Mouse (Mus musculus) gastrocnemius, adult 8-10 months (tissue): ENCODE measurements around the gene Kcnip4. TPM values are rescaled to one million over a fixed set of nuclear protein-coding genes. Genes with fewer than 3 reads are reported as not detected.

Experiments used
- DNase-seq, 2 experiments: peaks; one replicate each; pipeline ENCODE4 v3.0.0; 2022; ENCODE audit warnings: low spot score in 2 of 2
- total RNA-seq, 4 experiments: library from RNA; stranded (reverse); gene quantifications; 2 replicates each; pipeline ENCODE4 v1.2.4; 2022

The Kcnip4 gene
- total RNA-seq, 4 experiments from 2014 or later = 0.16 TPM; not detected in 3

DNA sequence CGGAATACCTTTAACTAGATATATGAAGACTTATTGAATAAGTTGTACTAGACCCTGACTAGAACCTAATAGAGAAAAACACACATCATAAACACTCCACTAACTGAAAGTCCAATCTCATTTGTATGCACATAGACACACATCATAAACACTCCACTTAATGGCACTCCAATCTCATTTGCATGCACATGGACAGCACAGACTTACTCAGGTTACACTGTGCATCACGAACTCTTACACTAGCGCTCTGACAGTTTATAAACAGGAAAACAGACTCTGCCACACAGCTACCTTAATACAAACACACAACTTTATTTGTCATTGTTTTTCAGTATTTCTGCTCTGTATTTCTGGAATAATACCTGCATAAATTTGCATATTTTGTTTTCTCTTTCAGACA, 168.3 kb downstream of the Kcnip4 start:
- DNase-seq = no peak

- no peak for DNase-seq
Observed at GRCm38 (mm10) chr5:49352061-49352460, 172.6 kb downstream of the Kcnip4 start.

DNA sequence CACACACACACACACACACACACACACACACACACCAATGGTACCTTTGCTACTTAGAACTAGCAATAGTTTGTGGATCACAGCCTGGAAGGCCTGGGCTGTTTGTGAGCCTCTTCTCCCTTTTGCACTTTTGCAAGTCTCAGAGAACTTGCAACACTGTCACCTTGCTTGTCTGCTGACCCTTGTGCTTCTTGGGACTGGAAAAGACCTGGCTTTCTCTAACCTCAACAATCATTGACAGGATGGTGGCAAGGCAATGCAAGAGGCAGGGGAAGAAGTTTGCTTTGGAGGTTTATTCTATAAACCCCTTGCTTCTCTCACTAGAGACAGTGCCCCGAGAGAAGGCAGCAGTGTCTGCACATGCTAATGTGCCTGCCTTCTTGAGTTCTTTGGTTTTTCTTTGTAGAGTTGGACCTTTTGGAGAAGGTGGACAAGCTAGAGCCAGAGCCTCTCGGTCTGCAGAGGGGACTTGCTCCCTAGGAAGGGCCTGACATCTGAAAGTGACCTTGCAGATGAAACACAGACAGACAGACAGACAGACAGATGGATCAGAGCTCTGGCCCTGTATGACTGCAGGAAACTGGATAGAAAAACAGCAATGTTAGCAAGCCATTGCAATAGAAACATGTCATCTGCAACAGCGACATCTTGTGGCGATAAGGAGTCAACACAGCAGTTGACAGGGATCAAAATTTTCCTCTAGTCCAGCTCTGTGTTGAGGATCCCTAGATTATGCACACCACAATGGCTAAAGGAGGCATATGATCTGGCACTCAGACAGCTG, 174.4 kb downstream of the Kcnip4 start:
- DNase-seq = no peak

DNA sequence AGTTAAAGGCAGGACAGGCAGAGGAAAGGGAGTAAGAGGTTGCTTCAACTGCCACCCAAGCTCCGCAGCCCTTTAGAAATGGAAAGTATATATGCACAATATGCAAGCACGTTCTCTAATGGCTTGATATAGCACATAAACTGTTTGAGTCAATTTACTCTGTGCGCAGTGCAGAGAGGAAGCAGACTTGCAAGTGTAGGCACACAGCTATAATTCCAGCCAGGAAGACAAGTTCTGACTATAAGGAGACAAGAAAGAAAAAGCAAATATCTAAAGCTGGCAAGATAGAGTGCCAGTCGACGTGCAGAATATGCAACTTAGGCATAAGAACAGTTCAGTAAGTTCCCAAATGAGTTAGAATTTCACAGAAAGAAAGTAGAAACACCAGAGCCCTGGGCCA, 175.2 kb downstream of the Kcnip4 start:
- DNase-seq = no peak

- DNase-seq = no peak
Observed at GRCm38 (mm10) chr5:49348511-49348910, 176.2 kb downstream of the Kcnip4 start.

- DNase-seq = no peak
Observed at GRCm38 (mm10) chr5:49344606-49345005, 180.1 kb downstream of the Kcnip4 start.

DNA sequence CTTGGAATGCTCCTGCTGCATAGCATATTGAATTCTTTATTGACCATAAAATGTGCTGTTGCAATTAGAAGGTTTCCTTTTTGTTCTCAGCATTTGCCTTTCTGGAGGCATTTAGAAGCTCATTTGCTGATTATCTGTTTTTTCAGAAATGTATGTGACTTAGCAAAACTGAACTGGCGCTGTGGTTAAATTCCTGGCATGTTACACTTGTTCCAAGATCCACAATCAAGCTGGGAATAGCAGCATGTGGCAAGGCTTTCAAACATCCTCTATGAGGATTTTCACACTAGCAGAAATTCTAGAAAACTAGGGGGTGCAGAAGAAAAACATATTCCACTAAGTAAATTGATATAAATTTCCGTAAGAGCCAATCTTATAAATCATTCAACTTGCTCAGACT, 187.5 kb downstream of the Kcnip4 start:
- no peak for DNase-seq

DNA sequence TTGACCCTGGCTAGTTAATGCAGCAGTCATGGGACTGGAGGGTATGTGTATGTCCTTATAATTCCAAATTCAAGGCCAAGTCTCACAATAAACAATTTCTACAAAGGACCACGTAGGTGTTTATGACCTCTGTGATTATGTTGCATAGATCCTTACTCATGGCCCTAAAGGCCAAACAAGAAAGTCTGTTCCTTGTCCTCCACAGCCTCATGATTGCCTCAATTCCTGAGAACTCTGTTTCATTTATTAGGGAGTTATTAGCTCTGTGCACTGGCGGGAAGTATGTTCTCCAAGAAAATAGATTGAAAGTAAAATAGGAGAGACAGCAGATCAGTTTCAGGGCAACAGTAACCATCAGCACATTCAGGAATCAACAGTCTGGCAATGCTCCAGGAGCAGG, 191.6 kb downstream of the Kcnip4 start:
- DNase-seq = no peak

- DNase-seq = no peak
Observed at GRCm38 (mm10) chr5:49329023-49329422, 195.7 kb downstream of the Kcnip4 start.

DNA sequence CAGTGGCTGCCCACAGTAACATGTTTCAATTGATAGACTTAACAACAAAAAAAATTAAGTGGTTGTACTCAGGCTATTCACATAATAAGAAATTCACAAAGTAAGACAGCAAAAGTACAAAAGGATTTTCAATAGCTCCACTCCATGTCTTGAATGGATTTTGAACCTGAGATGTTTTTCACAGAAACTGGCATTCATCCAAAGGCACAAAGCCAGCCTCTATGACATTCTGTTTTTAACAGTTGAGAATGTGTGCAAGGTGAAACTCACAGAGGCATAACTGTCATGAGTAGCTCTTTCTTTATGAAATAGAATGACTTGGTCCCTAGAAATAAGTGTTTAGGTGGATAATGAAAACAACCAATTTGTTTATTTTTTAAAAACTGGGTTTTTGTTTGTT, 206.0 kb downstream of the Kcnip4 start:
- DNase-seq = no peak

GRCm38 (mm10) chr5:49317869-49318268, 206.8 kb downstream of the Kcnip4 start:
- no peak for DNase-seq

DNA sequence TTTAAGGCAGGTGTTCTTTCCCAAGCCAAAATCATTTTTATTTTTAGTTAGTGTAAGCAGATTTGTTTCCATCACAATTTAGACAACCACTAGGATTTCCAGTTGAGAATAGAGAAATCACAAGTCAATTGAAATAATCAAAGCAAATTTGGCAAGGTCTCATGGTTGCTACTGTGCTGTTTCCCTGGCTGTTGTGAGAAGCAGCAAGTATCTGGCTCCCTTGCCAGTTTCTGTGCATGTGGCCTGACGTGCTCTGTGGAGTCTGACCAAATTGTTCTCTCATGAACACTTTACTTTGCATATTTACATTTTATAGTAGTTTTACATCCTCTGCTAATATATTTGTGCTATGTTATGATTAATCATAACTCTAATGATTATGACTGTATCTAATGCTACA, 217.9 kb downstream of the Kcnip4 start:
- DNase-seq = no peak

GRCm38 (mm10) chr5:49305321-49305720, 219.4 kb downstream of the Kcnip4 start:
- no peak for DNase-seq

DNA sequence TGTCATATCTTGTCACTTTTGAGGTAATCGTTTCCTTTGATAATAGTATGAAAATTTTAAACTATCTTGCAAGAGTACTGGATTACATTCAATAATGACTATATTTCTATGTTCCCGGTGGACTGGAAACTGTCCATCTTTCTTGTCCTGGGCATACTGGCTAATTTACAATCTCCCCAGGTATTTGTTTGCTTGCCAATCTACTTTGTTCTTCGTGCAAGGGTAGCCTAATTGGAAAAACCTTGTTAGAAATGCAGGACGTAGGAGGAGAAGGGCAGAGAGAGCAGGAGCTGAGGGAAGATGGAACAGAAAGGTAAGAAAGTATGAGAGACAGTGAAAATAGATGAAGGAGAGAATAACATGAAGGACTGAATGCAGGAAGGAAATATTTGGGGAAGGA, 226.1 kb downstream of the Kcnip4 start:
- DNase-seq = no peak

DNA sequence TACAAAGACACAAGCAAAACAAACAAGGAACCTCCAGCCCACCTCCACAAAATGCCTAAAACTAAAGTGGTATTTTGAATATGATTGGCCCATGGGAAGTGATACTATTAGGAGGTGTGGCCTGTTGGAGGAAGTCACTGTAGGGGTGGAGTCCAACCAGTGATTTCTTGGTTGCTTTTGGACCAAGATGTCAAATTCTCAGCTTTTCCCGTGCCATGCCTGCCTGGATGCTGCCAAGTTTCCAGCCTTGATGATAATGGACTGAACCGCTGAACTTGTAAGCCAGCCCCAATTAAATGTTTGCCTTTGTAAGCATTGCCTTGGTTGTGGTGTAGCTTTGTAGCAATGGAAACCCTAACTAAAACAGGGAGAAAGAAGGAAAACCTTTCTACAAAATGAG, 232.3 kb downstream of the Kcnip4 start:
- DNase-seq = no peak

GRCm38 (mm10) chr5:49291801-49292200, 232.9 kb downstream of the Kcnip4 start:
- no peak for DNase-seq

DNA sequence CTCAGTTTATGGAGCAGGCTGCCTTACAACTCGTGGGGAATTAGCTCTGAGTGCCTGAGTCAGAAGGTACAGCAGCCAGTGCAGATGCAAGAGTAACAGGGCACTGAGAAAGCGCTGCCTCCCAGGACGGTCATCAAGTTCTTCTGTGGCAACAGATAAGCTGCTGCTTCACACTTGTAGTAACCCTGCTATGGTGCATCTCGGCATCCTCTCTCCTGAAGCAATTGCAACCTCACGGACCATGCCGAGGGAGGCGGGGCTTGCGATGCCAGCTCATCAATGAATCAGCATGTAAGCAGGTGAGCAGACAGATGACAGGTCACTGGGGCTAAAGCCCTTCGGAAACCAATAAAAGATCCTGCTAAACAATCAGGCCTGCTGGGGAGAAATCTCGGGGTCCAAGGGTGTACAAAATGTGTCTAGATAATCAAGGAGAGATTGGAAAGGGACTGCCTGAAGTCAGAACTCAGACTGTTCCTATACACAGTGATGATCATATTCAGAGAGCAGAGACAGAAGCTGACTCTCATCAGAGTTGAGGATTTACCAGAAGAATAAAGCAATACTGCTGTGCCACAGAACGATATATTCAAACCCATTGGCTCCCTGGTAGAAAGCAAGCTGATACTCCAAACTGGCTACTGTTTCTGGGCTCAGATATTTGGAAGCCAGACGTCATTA, 239.1 kb downstream of the Kcnip4 start:
- no peak for DNase-seq

GRCm38 (mm10) chr5:49284776-49285175, 239.9 kb downstream of the Kcnip4 start:
- DNase-seq = no peak

DNA sequence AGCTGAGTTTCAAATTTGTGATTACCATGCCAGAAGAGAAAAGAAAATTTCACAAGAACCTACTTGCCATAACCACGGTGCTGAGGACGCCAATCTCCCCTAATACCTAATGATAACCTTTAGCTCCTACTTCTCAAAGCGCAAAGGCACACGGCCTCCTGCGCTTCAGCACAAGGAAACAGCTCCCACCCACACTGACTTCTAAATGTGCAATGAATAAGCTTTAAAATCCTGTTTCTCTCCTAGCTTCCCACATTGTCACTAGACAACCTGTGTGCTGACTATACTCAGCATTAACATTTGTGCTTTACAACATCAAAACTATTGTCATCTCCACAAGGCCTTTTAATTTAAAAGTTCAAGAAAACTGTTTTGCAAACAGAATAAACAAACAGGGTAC, 241.3 kb downstream of the Kcnip4 start:
- no peak for DNase-seq

DNA sequence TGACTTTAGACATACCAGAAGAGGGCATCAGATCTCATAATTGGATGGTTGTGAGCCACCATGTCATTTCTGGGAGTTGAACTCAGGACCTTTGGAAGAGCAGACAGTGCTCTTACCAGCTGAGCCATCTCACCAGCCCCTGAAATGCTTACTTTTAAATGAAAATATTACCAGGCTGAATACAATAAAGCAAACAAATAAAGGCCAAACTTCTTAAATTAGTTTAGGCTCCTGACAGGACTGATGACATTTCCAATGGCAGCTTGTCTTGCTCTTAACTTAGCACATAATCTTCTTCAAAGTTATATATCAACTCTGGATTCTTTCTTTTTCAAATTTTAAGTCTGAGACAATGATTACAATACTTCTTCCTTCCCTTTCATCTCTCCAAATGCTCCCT, 252.8 kb downstream of the Kcnip4 start:
- no peak for DNase-seq

DNA sequence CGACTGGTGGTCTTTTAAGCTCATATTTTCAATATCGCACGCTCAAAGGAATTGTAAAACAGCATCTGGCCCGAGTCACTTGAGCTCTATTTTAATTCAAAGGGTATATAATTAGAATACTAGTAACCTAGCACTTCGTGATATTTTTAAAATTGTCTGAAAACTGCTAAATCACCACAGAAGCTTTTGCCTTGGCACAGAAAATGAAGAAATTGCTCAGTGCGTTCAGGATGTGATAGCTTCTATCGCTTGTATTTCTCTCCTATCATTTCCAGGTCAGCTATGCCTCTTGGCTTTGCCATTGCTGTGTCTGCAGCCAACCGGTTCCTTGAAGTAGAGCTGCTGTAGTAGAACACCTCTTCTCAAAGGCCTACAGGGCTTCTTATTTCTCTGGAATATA, 255.9 kb downstream of the Kcnip4 start:
- DNase-seq = no peak

- DNase-seq = no peak
Observed at GRCm38 (mm10) chr5:49259356-49259755, 265.4 kb downstream of the Kcnip4 start.

DNA sequence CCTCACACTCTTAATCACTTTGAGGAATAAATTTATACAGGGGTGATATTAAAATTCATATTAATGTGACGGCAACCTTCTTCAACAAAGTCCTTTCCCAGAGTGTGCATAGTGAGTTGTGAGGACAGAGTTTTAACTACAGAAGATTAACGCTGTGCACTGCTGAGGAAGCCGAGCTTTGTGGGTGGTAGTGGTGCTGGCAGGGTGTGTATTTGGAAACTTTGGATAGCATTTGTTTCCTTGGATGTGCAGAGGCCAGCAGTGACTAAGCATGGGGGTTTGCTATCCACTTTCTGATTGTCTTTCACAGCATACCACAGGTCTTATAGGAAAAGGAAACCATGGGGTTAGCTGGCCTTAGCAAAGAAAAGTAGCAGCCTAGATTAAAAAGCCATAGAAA, 267.9 kb downstream of the Kcnip4 start:
- DNase-seq = no peak
